Mouse (Mus musculus): ENCODE data around the gene Cwh43.

- TF ChIP-seq CTCF (IDR thresholded peaks at IDR 0.05) (no peak), EP300 (IDR thresholded peaks at IDR 0.05) (no peak)
Observed at GRCm38 (mm10) chr5:73381976-73382540, 23.8 kb upstream of the Cwh43 start.
